Mouse (Mus musculus) activated CD4-positive, CD25-positive, alpha-beta regulatory T cell, adult 4 months (primary cell): ENCODE measurements around the gene Tmem242. TPM values are rescaled to one million over a fixed set of nuclear protein-coding genes. Genes with fewer than 3 reads are reported as not detected.

Experiments used
- ATAC-seq: one replicate; pipeline ENCODE4 v1.8.0; 2017
- polyA plus RNA-seq, 2 experiments: library from polyadenylated mRNA; unstranded; fragments of 100-300 nt; shearing (Covaris generic); gene quantifications; one replicate each; pipeline ENCODE4 v1.2.1; 2017

Gene Tmem242
- polyA plus RNA-seq, 2 experiments from 2014 or later, result 72.3 to 103 TPM

DNA sequence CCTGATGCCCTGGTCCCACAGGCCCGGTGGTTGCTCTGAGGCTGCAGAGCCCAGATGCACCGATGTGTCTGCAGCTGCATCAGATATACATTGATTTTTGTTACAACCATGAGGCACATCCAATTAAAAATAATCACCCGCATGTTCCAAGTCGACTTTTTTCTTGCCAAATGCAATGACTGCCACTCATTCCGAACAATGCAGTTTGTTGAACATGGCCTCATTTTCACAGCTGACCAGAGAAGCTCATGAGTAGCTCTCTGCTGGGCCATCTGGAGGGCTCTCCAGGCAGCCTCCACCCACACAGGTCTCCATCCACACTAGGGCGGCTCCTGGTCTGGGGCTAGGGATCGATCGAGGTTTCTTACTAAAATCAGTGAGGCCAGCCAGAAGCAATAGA, 67.1 kb downstream of the Tmem242 start:
- no peak for ATAC-seq

DNA sequence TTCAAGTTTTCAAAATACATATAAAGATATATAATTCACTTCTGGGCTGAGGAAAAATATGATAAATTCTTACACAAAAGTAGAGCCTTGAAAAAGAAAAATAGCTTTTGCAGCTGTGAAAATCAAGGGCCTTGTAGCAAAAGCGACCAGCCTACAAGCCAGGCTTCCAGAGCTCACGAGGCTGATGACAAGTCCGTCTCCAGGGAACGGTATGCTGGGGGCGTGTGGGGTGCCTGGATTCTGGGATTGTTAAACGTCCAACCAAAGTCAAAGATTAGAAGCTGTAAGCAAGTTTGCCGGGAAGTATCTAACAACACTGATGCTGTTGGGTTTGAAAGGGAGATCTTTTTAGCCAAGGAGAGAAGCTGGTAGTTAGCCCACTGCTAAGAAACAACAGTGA, 68.5 kb downstream of the Tmem242 start:
- ATAC-seq, result no peak

DNA sequence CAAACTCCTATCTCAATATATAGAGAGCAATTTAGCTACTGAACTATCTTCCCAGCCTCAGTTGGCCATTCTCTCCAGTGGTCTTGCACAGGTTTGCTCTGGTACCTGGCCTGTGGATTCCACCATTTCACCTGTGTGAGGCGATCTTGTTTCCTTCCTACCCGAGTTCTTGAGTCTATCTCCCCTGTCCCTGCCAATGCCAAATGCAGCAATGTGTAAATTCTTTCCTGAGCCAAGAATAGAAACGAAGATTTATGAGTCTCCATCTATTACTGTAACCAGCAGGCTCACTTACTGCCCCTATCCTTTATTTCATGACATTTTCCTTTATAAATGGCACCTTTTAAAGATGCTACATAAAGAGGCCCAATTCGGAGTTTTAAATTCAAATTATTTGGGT, 69.0 kb downstream of the Tmem242 start:
- no peak for ATAC-seq

DNA sequence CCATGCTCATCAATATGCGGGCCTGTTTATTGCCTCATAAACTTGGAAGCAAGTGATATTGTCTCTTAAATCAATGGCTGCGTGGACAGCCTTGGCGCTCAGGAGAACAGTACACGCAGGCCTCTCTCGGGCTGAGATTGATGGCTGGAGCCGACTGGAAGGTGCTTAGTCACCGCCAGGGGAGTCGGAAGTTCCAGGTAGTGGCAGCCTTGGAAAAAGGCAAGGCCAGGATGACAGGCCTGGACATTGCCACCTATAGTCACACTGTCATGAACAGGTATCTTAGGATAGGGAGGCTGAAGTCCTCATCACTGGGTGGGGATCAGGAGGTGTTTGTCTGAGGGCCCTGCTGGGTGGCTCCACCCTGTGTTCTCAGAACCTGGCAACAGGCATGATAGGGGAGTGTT, 74.1 kb downstream of the Tmem242 start:
- no peak for ATAC-seq

Other genes with a start within 250 kb of the Tmem242 start
- gene Ldhal6b, start 21.5 kb downstream of the Tmem242 start, polyA plus RNA-seq, result under 1 TPM in 1 of 2 experiments, not detected in 1; 0.30 TPM
- gene Zdhhc14, start 52.3 kb upstream of the Tmem242 start, polyA plus RNA-seq, result under 1 TPM; 0.15 to 0.17 TPM